In genomic region chr10:70244921-70245558, GRCm38 (mm10) we compare ENCODE assay signal across 8 mouse cellular contexts. TPM values are rescaled to one million over a fixed set of nuclear protein-coding genes. Genes with fewer than 3 reads are reported as not detected.
A peak's percentile ranks its signal among the peaks of the same experiment; 100 is the strongest.
DNase-seq lines count a peak whose midpoint lies in the region; ATAC-seq and TF ChIP-seq lines count a peak whose summit lies in the region.

TSS of gene Slc16a9 (plus strand) at chr10:70245100.

- H3K9me3 ChIP-seq in erythroblast, embryonic 14.5 days (ENCODE audit: control insufficient read depth, low read length), result no peaks in the 10 kb centered on the region
- H3K9me3 ChIP-seq in hindbrain, postnatal 0 days (ENCODE audit: low read length), result no peaks in the 10 kb centered on the region
- no peaks in the 10 kb centered on the region for H3K9me3 ChIP-seq in limb, embryonic 11.5 days (ENCODE audit: control insufficient read depth, low read length)

- WGBS in hindbrain, postnatal 0 days, result under 1% methylated on average over 49 of the region's 54 CpGs
- under 1% methylated on average over 43 of the region's 54 CpGs for WGBS in limb, embryonic 11.5 days
- 1% methylated on average over 54 of the region's 54 CpGs for WGBS in small intestine, adult 2 months

- peak within 1 kb of the TSS; percentile 99 for H3K4me2 ChIP-seq in hindbrain, postnatal 0 days (ENCODE audit: low read depth, low read length)
- H3K4me2 ChIP-seq in limb, embryonic 11.5 days (ENCODE audit: low read depth, severe bottlenecking), result peak within 1 kb of the TSS; percentile 96

- H3K4me3 ChIP-seq in erythroblast, embryonic 14.5 days (replicated peaks), result peak within 1 kb of the TSS; percentile 30
- H3K4me3 ChIP-seq in hindbrain, postnatal 0 days (ENCODE audit: low read length), result peak within 1 kb of the TSS; percentile 72
- H3K4me3 ChIP-seq in limb, embryonic 11.5 days (ENCODE audit: low read depth, low read length), result peak within 1 kb of the TSS; percentile 59
- peak within 1 kb of the TSS; percentile 72 for H3K4me3 ChIP-seq in small intestine, adult 2 months (ENCODE audit: low read depth, low read length)

- DNase-seq in cerebellum, postnatal 4 days (ENCODE audit: low spot score in 2 of 2), result peak; percentile 30 to 59
- DNase-seq in gastrocnemius, postnatal 25 days, result peak; percentile 59
- DNase-seq in hindbrain, postnatal 0 days (ENCODE audit: low spot score), result peak; percentile 76
- peak; percentile 83 for DNase-seq in limb, embryonic 11.5 days (ENCODE audit: low spot score)
- DNase-seq in mesoderm, embryonic 11.5 days (ENCODE audit: low read depth, low spot score), result peak; percentile 72

- TF ChIP-seq CTCF in hindbrain, postnatal 0 days (IDR thresholded peaks at IDR 0.05; ENCODE audit: low read depth), result peak; percentile 65
- no peak for TF ChIP-seq CTCF in small intestine, adult 2 months (IDR thresholded peaks at IDR 0.05; ENCODE audit: extremely low read depth, insufficient read length, insufficient replicate concordance, low read depth, low read length)

- peak within 1 kb of the TSS; percentile 72 for H3K9ac ChIP-seq in hindbrain, postnatal 0 days (replicated peaks; ENCODE audit: low read length)
- H3K9ac ChIP-seq in limb, embryonic 11.5 days (ENCODE audit: low read length), result peak within 1 kb of the TSS; percentile 70

- no peaks in the 10 kb centered on the region for H3K4me1 ChIP-seq in erythroblast, embryonic 14.5 days (ENCODE audit: control insufficient read depth)
- no peaks in the 10 kb centered on the region; the same call in 1 of the 2 replicates for H3K4me1 ChIP-seq in hindbrain, postnatal 0 days (ENCODE audit: insufficient read depth, low read length)
- peaks cover 4% of the 10 kb centered on the region; the same call in 1 of the 2 replicates for H3K4me1 ChIP-seq in limb, embryonic 11.5 days (ENCODE audit: control insufficient read depth, insufficient read depth, low read length)
- no peaks in the 10 kb centered on the region for H3K4me1 ChIP-seq in small intestine, adult 2 months (ENCODE audit: control insufficient read depth, insufficient read depth, insufficient read length, low read length)

- peaks cover 44% of the 10 kb centered on the region for H3K27me3 ChIP-seq in erythroblast, embryonic 14.5 days (ENCODE audit: control insufficient read depth)
- no peaks in the 10 kb centered on the region for H3K27me3 ChIP-seq in hindbrain, postnatal 0 days (ENCODE audit: insufficient read depth, low read length)
- peaks cover 31% of the 10 kb centered on the region for H3K27me3 ChIP-seq in limb, embryonic 11.5 days (ENCODE audit: control insufficient read depth, insufficient read depth, low read length)
- H3K27me3 ChIP-seq in small intestine, adult 2 months (ENCODE audit: control insufficient read depth, insufficient read depth, low read length), result peaks cover 17% of the 10 kb centered on the region

- no peak for ATAC-seq in erythroblast, adult 5-6 weeks (replicated peaks; ENCODE audit: low FRiP score, poor library complexity, severe bottlenecking)
- peak; percentile 95 for ATAC-seq in hindbrain, postnatal 0 days
- peak; percentile 84; the same call in 1 of the 2 replicates for ATAC-seq in limb, embryonic 11.5 days (ENCODE audit: insufficient number of reproducible peaks, low FRiP score, low TSS enrichment, low read depth)

- peak within 1 kb of the TSS; percentile 48; the same call in 1 of the 2 replicates for H3K27ac ChIP-seq in hindbrain, postnatal 0 days
- no peak within 1 kb of the TSS for H3K27ac ChIP-seq in limb, embryonic 11.5 days (replicated peaks; ENCODE audit: low read depth, low read length)
- H3K27ac ChIP-seq in small intestine, adult 2 months (ENCODE audit: insufficient read depth, low read depth, low read length), result no peak within 1 kb of the TSS

- H3K36me3 ChIP-seq in erythroblast, embryonic 14.5 days (ENCODE audit: control insufficient read depth), result no peaks in the 10 kb centered on the region
- H3K36me3 ChIP-seq in hindbrain, postnatal 0 days (ENCODE audit: insufficient read depth, low read length), result no peaks in the 10 kb centered on the region
- no peaks in the 10 kb centered on the region for H3K36me3 ChIP-seq in limb, embryonic 11.5 days (ENCODE audit: control insufficient read depth, insufficient read depth, low read length)
- H3K36me3 ChIP-seq in small intestine, adult 2 months (ENCODE audit: control insufficient read depth, insufficient read depth, low read length), result no peaks in the 10 kb centered on the region

- no peak for TF ChIP-seq POLR2A in small intestine, adult 2 months (IDR thresholded peaks at IDR 0.05; ENCODE audit: low read depth, low read length)

RNA-seq across cellular contexts. Expression of gene Slc16a9, which starts in this region (rescaled TPM):
- polyA plus RNA-seq in erythroblast, embryonic 14.5 days (2012), result not detected in 2 replicates
- total RNA-seq in erythroblast, adult 5-6 weeks (2015; ENCODE audit: low replicate concordance), result 0.84 and 2.5 TPM in 2 replicates
- total RNA-seq in erythroblast, adult 5-6 weeks (2017; ENCODE audit: low replicate concordance), result 0.42 and 1.6 TPM in 2 replicates
- 1 to 10 TPM; 2.8 to 8.5 TPM for total RNA-seq in gastrocnemius, postnatal 25 days (2021)
- total RNA-seq in hindbrain, postnatal 0 days (2014; rRNA removed), result 7.3 and 11.6 TPM in 2 replicates
- polyA plus RNA-seq in hindbrain, postnatal 0 days (2015; fragmentation: Nextera tagmentation; extraction: Ambion mirVana), result 4.5 and 4.7 TPM in 2 replicates
- 0.11 and 0.16 TPM in 2 replicates for polyA plus RNA-seq in limb, embryonic 11.5 days (2014; fragmentation: Nextera tagmentation; extraction: Ambion mirVana)
- polyA plus RNA-seq in small intestine, adult 2 months (2012; rRNA removed), result 0.35 and 6.0 TPM in 2 replicates

Comparison
In these comparisons a context has a peak if more than half of its experiments do, and no peak if none do; other contexts are left out.
1. Peak in DNase-seq, ATAC-seq, H3K4me3 ChIP-seq, H3K9ac ChIP-seq and H3K4me2 ChIP-seq in limb, embryonic 11.5 days; RNA of the gene not detected or under 1 TPM.